Mouse (Mus musculus): Measurements from ENCODE around the gene F2. TPM values are rescaled to one million over a fixed set of nuclear protein-coding genes. Genes with fewer than 3 reads are reported as not detected.

Gene F2
- under 1 TPM in 1 of 2 experiments, not detected in 1; 0.50 TPM for total RNA-seq (2021)
- long read RNA-seq, experiment 1: 0 reads
- long read RNA-seq, experiment 2: 0 reads

GRCm38 (mm10) chr2:91636229-91636628 lies at the start of gene F2:
Gene F2 (minus strand): TSS chr2:91636414.
- DNase-seq (ENCODE audit: low spot score in 2 of 2): no peak

DNA sequence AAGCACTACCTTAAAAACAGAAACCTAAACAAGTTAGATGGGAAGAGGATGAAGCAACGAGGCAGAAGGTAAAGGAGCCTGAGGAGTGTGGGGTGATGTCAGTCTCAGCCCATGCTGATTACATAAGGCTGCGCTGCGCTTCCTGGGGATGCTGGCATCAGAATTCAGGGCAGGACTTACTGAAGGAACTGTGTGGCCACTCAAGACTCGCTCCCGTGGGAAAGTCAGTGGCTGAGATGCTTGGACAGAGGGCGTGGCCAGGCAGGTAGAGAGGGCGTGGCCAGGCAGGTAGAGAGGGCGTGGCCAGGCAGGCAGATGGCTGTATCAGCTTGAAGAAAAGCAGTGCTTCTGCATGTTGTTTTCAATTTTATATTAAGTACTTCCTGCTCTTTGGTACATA lies 47.7 kb upstream of the F2 start:
- no peak for DNase-seq (ENCODE audit: low spot score in 2 of 2)

- DNase-seq (ENCODE audit: low spot score in 2 of 2): no peak
These were observed 46.6 kb upstream of the F2 start for GRCm38 (mm10) chr2:91682850-91683249.

GRCm38 (mm10) chr2:91676961-91677360 lies 40.7 kb upstream of the F2 start:
- no peak for DNase-seq (ENCODE audit: low spot score in 2 of 2)

DNA sequence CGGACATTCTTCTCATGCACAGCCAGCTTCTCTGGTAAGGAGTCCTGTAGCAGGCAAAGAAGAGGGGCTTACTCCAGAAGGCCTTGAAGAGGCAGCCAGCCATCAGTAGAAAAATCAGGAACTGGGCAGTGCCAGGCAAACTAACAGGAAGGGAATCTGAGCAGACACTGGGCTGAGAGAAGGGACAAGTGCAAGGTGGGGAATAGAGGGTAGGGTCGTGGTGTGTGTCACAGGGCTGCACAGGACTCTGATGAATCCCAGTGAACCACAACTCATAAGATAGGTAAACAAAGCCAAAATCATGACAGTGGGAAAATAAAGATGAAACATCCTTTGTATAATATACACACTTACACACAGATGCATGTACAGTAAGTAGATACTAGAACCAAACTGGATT lies 40.2 kb upstream of the F2 start:
- no peak for DNase-seq (ENCODE audit: low spot score in 2 of 2)

DNA sequence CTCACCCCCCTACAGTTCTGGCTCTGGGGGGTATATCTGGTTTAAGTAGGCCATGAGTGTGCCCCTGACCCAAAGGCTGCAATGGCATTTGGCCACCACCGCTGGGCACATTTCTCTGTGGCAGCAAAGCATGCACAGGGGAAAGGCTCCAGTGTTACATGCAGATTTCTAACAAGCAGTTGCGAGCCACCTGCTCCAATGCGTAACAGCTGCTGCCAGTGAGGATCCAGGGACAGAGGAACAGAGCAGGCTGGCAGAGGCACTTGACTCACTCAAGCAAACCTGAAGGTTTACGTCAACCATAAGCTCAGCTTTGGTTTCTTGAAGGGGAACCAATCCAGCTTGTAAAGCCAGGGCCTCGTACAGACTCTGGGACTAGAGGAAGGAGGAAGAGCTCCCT lies 38.7 kb upstream of the F2 start:
- DNase-seq (ENCODE audit: low spot score in 2 of 2): no peak

GRCm38 (mm10) chr2:91673587-91673986 lies 37.4 kb upstream of the F2 start:
- DNase-seq (ENCODE audit: low spot score in 2 of 2): no peak

DNA sequence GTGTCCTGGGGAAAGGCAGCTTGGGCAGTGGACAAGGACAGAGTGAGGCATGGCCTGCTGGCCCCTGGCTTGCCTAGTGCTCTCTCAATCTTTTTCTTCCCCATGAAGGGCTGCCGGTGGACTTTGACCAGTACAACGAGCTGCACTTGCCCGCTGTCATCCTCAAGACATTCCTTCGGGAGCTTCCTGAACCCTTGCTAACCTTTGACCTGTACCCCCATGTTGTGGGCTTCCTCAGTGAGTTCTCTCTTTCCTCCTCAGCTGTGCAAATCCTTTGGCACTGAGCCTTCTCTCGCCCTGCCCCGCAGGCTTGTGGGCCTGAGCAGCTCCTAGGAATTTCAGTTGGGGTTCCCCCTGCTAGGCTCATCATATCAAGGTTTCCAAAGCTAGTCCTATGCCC lies 33.8 kb upstream of the F2 start:
- no peak for DNase-seq (ENCODE audit: low spot score in 2 of 2)

DNA sequence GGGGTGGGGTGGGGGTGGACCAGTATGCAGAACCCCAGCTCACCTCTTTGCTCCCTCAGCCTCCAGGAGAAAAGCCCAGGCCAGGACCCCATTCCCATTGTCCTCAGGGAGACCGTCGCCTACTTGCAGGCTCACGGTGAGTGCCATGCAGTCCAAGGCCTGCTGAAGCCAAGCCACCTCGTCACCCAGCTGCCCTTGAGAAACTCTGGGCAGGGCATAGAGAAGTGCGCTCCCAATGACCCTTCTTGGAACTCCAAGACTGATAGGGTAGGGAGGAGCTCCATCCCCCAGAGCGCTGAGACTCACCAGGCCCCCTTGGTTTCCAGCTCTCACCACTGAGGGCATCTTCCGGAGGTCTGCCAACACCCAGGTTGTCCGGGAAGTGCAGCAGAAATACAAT lies 33.1 kb upstream of the F2 start:
- no peak for DNase-seq (ENCODE audit: low spot score in 2 of 2)

- DNase-seq (ENCODE audit: low spot score in 2 of 2): no peak
These were observed 31.5 kb upstream of the F2 start for GRCm38 (mm10) chr2:91667747-91668146.

DNA sequence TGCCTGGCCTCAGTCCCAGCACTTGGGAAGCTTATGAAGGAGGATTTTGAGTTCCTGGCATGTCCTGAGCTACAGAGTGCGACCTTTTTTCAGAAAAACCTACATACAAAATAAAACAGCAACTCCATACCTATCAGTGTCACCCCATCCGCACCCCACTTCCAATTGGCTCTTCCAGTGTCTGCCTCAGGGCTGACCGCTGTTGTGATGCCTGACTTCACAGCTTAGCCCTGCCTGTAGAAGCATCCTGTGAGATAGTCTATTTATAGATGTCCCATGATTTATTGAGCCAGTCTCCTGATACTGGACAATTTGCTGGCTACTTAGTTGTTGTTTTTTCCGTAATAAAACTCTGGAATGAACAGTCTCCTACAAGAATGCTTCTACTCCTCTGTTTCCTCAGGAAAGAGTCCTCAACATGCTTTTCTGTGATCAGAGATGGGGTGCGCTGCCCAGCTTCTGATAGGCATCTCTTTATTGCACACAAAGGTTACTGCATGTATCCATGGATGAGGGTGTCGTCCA lies 30.2 kb upstream of the F2 start:
- DNase-seq (ENCODE audit: low spot score in 2 of 2): no peak

GRCm38 (mm10) chr2:91664780-91665179 lies 28.6 kb upstream of the F2 start:
- no peak for DNase-seq (ENCODE audit: low spot score in 2 of 2)

GRCm38 (mm10) chr2:91660981-91661380 lies 24.8 kb upstream of the F2 start:
- DNase-seq (ENCODE audit: low spot score in 2 of 2): no peak

DNA sequence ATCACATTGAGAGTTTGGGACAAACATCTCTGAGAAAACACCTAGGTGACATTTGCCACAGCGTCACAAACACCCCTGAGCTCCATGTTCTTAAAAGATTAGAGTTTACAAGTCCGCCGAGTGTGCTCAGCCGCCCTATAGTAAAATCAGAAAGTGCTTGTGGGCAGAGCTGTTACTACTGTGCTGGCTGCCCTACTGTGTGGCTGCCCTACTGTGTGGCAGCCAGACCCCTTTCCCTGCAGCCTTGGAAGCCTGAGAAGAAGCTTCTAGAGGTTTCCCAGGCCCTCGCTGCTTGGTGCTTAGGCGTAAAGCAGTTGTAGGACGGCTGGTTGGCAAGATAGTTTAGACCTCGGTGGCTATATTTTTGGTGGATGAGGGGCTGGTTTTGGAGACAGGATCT lies 23.4 kb upstream of the F2 start:
- no peak for DNase-seq (ENCODE audit: low spot score in 2 of 2)

DNA sequence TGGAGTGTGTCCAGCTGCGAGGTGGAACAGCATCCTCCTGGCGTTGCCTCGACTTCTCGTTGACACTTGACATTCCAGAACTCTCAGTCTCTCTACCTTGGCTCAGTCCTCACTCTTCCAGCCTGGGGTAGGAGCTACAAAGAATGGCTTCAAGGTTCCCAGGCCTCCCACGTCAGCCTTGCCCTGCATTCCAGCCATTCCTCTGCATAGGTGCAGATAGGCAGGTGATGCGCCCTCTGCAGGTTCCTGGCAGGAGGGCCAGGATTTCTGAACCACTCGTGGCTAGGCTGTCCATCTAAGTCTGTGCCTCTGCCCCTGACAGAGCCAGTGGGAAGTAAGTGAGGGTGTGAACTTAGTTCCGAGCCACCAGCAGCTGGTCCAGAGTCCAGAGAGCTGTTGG lies 20.6 kb upstream of the F2 start:
- no peak for DNase-seq (ENCODE audit: low spot score in 2 of 2)

- no peak for DNase-seq (ENCODE audit: low spot score in 2 of 2)
These were observed 19.6 kb upstream of the F2 start for GRCm38 (mm10) chr2:91655827-91656226.

- DNase-seq (ENCODE audit: low spot score in 2 of 2): no peak
These were observed 19.2 kb upstream of the F2 start for GRCm38 (mm10) chr2:91655388-91655787.

GRCm38 (mm10) chr2:91652863-91653262 lies 16.6 kb upstream of the F2 start:
- DNase-seq (ENCODE audit: low spot score in 2 of 2): no peak

GRCm38 (mm10) chr2:91651458-91652258 lies 15.4 kb upstream of the F2 start:
- DNase-seq (ENCODE audit: low spot score in 2 of 2): no peak

- no peak for DNase-seq (ENCODE audit: low spot score in 2 of 2)
These were observed 14.3 kb upstream of the F2 start for GRCm38 (mm10) chr2:91650360-91650995.

DNA sequence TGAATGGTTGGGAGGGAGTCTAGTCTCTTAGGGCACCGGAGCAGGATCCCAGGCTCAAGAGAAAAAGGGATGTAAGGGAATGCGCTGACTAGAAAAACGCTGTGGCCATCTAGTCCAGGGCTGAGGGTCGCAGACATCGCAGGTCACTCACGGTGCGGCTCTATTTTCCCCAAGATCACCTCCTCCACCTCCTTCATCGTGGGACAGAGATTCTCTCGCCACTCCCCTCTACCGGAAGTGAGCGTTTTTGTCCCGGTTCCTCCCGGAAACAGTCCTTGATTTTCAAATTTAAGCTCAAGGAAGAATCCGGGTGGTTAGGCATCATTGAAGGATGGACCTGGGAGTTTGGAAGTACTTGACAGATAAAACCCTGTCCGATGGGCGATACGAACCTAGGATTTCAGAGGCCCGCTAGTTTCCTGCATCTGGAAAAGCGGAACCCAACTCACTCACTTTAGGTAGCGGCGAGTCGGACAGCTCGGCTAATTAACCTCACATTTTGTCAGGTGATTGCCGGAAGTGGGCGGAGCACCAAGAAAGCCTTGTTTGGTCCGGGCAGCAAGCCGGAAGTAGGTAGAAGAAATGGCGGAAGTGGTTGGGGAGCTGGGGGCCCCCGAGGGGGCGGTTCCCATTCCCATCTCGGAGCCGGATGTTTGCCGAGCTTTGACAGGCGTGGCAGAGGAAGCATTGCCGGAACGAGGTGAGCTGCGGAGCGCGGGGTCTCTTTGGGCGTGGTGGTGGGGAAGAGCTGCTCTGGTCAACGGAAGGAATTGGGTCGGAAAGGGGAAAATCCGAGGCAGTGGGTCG lies 13.5 kb upstream of the F2 start, which contains the start of the genes Zfp408 and Arhgap1:
Gene Zfp408, minus strand, starts transcription at position 239 of the 807 bp plus-strand sequence.
Gene Arhgap1, plus strand, starts transcription at position 308 of the 807 bp plus-strand sequence.
- peak; percentile 90 to 94 for DNase-seq (ENCODE audit: low spot score in 2 of 2)

Data from adrenal gland, adult 18-20 months (tissue).